Mouse (Mus musculus) hematopoietic multipotent progenitor cell, adult 10-12 weeks (in vitro differentiated cells): Measurements from ENCODE around the gene Mill1. TPM values are rescaled to one million over a fixed set of nuclear protein-coding genes. Genes with fewer than 3 reads are reported as not detected.

Experiments
- polyA plus RNA-seq: library from polyadenylated mRNA; stranded (reverse); fragments of >175 nt; gene quantifications from 2 replicates; pipeline ENCODE4 v1.2.3, GENCODE M21; 2012; ENCODE audit warnings: low replicate concordance

Mill1 gene
- polyA plus RNA-seq: not detected in 2 replicates

GRCm38 (mm10) chr7:18245047-18245446 lies at the start of gene Mill1:
Gene Mill1, plus strand, starts transcription at chr7:18245347.

Other genes with a start within 250 kb of the Mill1 start
- gene Ceacam13, start 235.5 kb upstream of the Mill1 start, polyA plus RNA-seq: not detected in 2 replicates
- not detected in 2 replicates for gene Ceacam12, start 179.4 kb upstream of the Mill1 start, polyA plus RNA-seq
- not detected in 2 replicates for gene Igfl3, start 68.9 kb upstream of the Mill1 start, polyA plus RNA-seq
- not detected in 2 replicates for gene Psg18, start 109.7 kb downstream of the Mill1 start, polyA plus RNA-seq
- gene Psg28, start 186.7 kb downstream of the Mill1 start, polyA plus RNA-seq: not detected in 2 replicates
- gene Psg26, start 238.8 kb downstream of the Mill1 start, polyA plus RNA-seq: not detected in 2 replicates